Mouse (Mus musculus) hindbrain, embryonic 14.5 days (tissue): ENCODE results near the gene Slc8b1. TPM values are rescaled to one million over a fixed set of nuclear protein-coding genes. Genes with fewer than 3 reads are reported as not detected.

Experiments used
- ATAC-seq: fragments of 200-750 bp; cut with Nextera tagmentation; 2 replicates; pipeline ENCODE4 v1.8.0; 2017; ENCODE audit warnings: moderate number of reproducible peaks, mild to moderate bottlenecking, moderate TSS enrichment, moderate library complexity; ENCODE audit not compliant: low FRiP score
- DNase-seq: peaks from one replicate; pipeline ENCODE4 v3.0.0-alpha.2; 2015; ENCODE audit warnings: low spot score
- H3K27ac ChIP-seq: fragments of 300-500 bp; sonication (generic); 2 replicates; pipeline ENCODE4 v1.5.1; 2014; ENCODE audit warnings: mild to moderate bottlenecking, moderate library complexity
- H3K27me3 ChIP-seq: fragments of 300-500 bp; sonication (generic); 2 replicates; pipeline ENCODE4 v1.6.1; 2014; ENCODE audit warnings: mild to moderate bottlenecking, low read length, mixed read lengths; ENCODE audit not compliant: control insufficient read depth, insufficient read depth
- H3K36me3 ChIP-seq: fragments of 300-500 bp; sonication (generic); replicated peaks from 2 replicates; pipeline ENCODE4 v1.6.1; 2014; ENCODE audit not compliant: control insufficient read depth, insufficient read depth
- H3K4me1 ChIP-seq: fragments of 300-500 bp; sonication (generic); replicated peaks from 2 replicates; pipeline ENCODE4 v1.6.1; 2014; ENCODE audit warnings: antibody characterized with exemption, low read length, mixed read lengths; ENCODE audit not compliant: control insufficient read depth, insufficient read depth
- H3K4me2 ChIP-seq: fragments of 300-500 bp; sonication (generic); replicated peaks from 2 replicates; pipeline ENCODE4 v1.6.1; 2014; ENCODE audit warnings: mild to moderate bottlenecking, moderate library complexity
- H3K4me3 ChIP-seq: fragments of 300-500 bp; sonication (generic); replicated peaks from 2 replicates; pipeline ENCODE4 v1.5.1; 2014; ENCODE audit warnings: mild to moderate bottlenecking, low read length
- H3K9ac ChIP-seq: fragments of 300-500 bp; sonication (generic); 2 replicates; pipeline ENCODE4 v1.6.1; 2014
- H3K9me3 ChIP-seq: fragments of 300-500 bp; sonication (generic); 2 replicates; pipeline ENCODE4 v1.6.1; 2016; ENCODE audit warnings: low read length; ENCODE audit not compliant: control insufficient read depth
- WGBS: fragments of 180-500 bp; shearing (Covaris S2); extraction: QIAGEN DNeasy Blood & Tissue Kit; methylation state at CpG from one replicate; pipeline ENCODE4 v1.1.7; 2014; 5-methylcytosine and 5-hydroxymethylcytosine counted together
- polyA plus RNA-seq: library from polyadenylated mRNA; unstranded; fragments of >200 nt; fragmentation: Nextera tagmentation; extraction: Ambion mirVana; gene quantifications from 2 replicates; pipeline ENCODE4 v1.2.1, GENCODE M21; 2014

Slc8b1 gene
- polyA plus RNA-seq, 1 experiment from 2014 or later, result 1.3 TPM

- H3K9ac ChIP-seq, result peak overlapping the region; percentile 51; the same call in 1 of the 2 replicates
- H3K4me1 ChIP-seq, result peaks cover 86% of the 10 kb centered on the region
- H3K27ac ChIP-seq, result peak overlapping the region; percentile 92
- 7% methylated on average over 21 of the region's 21 CpGs for WGBS
- peak; percentile 70 for DNase-seq
- no peaks in the 10 kb centered on the region for H3K9me3 ChIP-seq
- no peaks in the 10 kb centered on the region for H3K27me3 ChIP-seq
- ATAC-seq, result peak; percentile 55
- H3K36me3 ChIP-seq, result no peaks in the 10 kb centered on the region
- H3K4me2 ChIP-seq, result peak overlapping the region; percentile 28
- H3K4me3 ChIP-seq, result no peak overlapping the region
These were observed 56.3 kb downstream of the Slc8b1 start for GRCm38 (mm10) chr5:120567253-120567701.

GRCm38 (mm10) chr5:120567761-120568211 is 56.8 kb downstream of the Slc8b1 start:
- DNase-seq, result peak; percentile 59
- H3K27me3 ChIP-seq, result no peaks in the 10 kb centered on the region
- H3K4me2 ChIP-seq, result peak overlapping the region; percentile 28
- ATAC-seq, result peak; percentile 41; the same call in 1 of the 2 replicates
- peaks cover 86% of the 10 kb centered on the region for H3K4me1 ChIP-seq
- H3K9me3 ChIP-seq, result no peaks in the 10 kb centered on the region
- peak overlapping the region; percentile 92 for H3K27ac ChIP-seq
- peak overlapping the region; percentile 51; the same call in 1 of the 2 replicates for H3K9ac ChIP-seq
- H3K36me3 ChIP-seq, result no peaks in the 10 kb centered on the region
- WGBS, result 22% methylated on average over 14 of the region's 14 CpGs
- no peak overlapping the region for H3K4me3 ChIP-seq

- 35% methylated on average over 9 of the region's 9 CpGs for WGBS
- no peak for ATAC-seq
- Histone ChIP-seq H3K36me3 (no peaks in the 10 kb centered on the region), H3K4me3 (no peak overlapping the region), H3K4me2 (peak overlapping the region; percentile 28), H3K9me3 (no peaks in the 10 kb centered on the region), H3K27ac (peak overlapping the region; percentile 92), H3K27me3 (no peaks in the 10 kb centered on the region), H3K4me1 (peaks cover 80% of the 10 kb centered on the region), H3K9ac (peak overlapping the region; percentile 51; the same call in 1 of the 2 replicates)
- DNase-seq, result no peak
These were observed 57.4 kb downstream of the Slc8b1 start for GRCm38 (mm10) chr5:120568336-120568768.

GRCm38 (mm10) chr5:120568964-120569363 is 58.0 kb downstream of the Slc8b1 start:
- H3K4me3 ChIP-seq, result no peak overlapping the region
- H3K27ac ChIP-seq, result peak overlapping the region; percentile 92
- peak overlapping the region; percentile 18; the same call in 1 of the 2 replicates for H3K4me2 ChIP-seq
- H3K27me3 ChIP-seq, result no peaks in the 10 kb centered on the region
- no peak for ATAC-seq
- H3K9me3 ChIP-seq, result no peaks in the 10 kb centered on the region
- WGBS, result 77% methylated on average over 4 of the region's 4 CpGs
- H3K36me3 ChIP-seq, result no peaks in the 10 kb centered on the region
- no peak for DNase-seq
- H3K4me1 ChIP-seq, result peaks cover 78% of the 10 kb centered on the region
- peak overlapping the region; percentile 39; the same call in 1 of the 2 replicates for H3K9ac ChIP-seq

- no peaks in the 10 kb centered on the region for H3K36me3 ChIP-seq
- H3K9me3 ChIP-seq, result no peaks in the 10 kb centered on the region
- ATAC-seq (no peak), DNase-seq (no peak)
- no peak overlapping the region for H3K4me2 ChIP-seq
- 0 out of 2 replicates have a peak overlapping the region, but pooled peaks have one; percentile 59 for H3K27ac ChIP-seq
- peaks cover 73% of the 10 kb centered on the region for H3K4me1 ChIP-seq
- no peak overlapping the region for H3K9ac ChIP-seq
- no peaks in the 10 kb centered on the region for H3K27me3 ChIP-seq
- no peak overlapping the region for H3K4me3 ChIP-seq
- WGBS, result 94% methylated on average over 3 of the region's 3 CpGs
These were observed 58.8 kb downstream of the Slc8b1 start for GRCm38 (mm10) chr5:120569791-120570190.

GRCm38 (mm10) chr5:120570289-120570897 is 59.4 kb downstream of the Slc8b1 start:
- peak overlapping the region; percentile 59 for H3K27ac ChIP-seq
- peaks cover 67% of the 10 kb centered on the region for H3K4me1 ChIP-seq
- DNase-seq (no peak), ATAC-seq (no peak)
- no peak overlapping the region for H3K4me3 ChIP-seq
- no peak overlapping the region for H3K4me2 ChIP-seq
- no peak overlapping the region for H3K9ac ChIP-seq
- no peaks in the 10 kb centered on the region for H3K27me3 ChIP-seq
- H3K36me3 ChIP-seq, result no peaks in the 10 kb centered on the region
- WGBS, result 77% methylated on average over 11 of the region's 11 CpGs
- no peaks in the 10 kb centered on the region for H3K9me3 ChIP-seq

- DNase-seq (no peak), ATAC-seq (no peak)
- Histone ChIP-seq H3K4me2 (no peak overlapping the region), H3K4me3 (no peak overlapping the region), H3K36me3 (no peaks in the 10 kb centered on the region), H3K27me3 (no peaks in the 10 kb centered on the region), H3K4me1 (peaks cover 59% of the 10 kb centered on the region), H3K9ac (no peak overlapping the region; the same call in 1 of the 2 replicates), H3K9me3 (no peaks in the 10 kb centered on the region), H3K27ac (peak overlapping the region; percentile 59)
- 39% methylated on average over 14 of the region's 14 CpGs for WGBS
These were observed 60.2 kb downstream of the Slc8b1 start for GRCm38 (mm10) chr5:120571056-120571740.

- H3K4me3 ChIP-seq, result no peak overlapping the region
- 80% methylated on average over 10 of the region's 10 CpGs for WGBS
- no peaks in the 10 kb centered on the region for H3K9me3 ChIP-seq
- no peaks in the 10 kb centered on the region for H3K36me3 ChIP-seq
- H3K27ac ChIP-seq, result no peak overlapping the region
- H3K27me3 ChIP-seq, result no peaks in the 10 kb centered on the region
- ATAC-seq (no peak), DNase-seq (no peak)
- H3K4me2 ChIP-seq, result no peak overlapping the region
- no peak overlapping the region for H3K9ac ChIP-seq
- H3K4me1 ChIP-seq, result peaks cover 47% of the 10 kb centered on the region
These were observed 63.6 kb downstream of the Slc8b1 start for GRCm38 (mm10) chr5:120574469-120575063.

- ATAC-seq, result no peak
- 81% methylated on average over 11 of the region's 11 CpGs for WGBS
- H3K4me3 ChIP-seq, result no peak overlapping the region
These were observed 65.9 kb downstream of the Slc8b1 start for GRCm38 (mm10) chr5:120576781-120577301.

More at GRCm38 (mm10) chr5:120576781-120577301, 65.9 kb downstream of the Slc8b1 start:
- no peaks in the 10 kb centered on the region for H3K9me3 ChIP-seq
- DNase-seq, result no peak
- H3K27ac ChIP-seq, result no peak overlapping the region
- H3K4me2 ChIP-seq, result no peak overlapping the region
- no peaks in the 10 kb centered on the region for H3K36me3 ChIP-seq
- H3K4me1 ChIP-seq, result peaks cover 33% of the 10 kb centered on the region
- no peaks in the 10 kb centered on the region for H3K27me3 ChIP-seq
- no peak overlapping the region for H3K9ac ChIP-seq
